Mouse (Mus musculus) limb, embryonic 12.5 days (tissue): ENCODE data around the gene Tanc1. TPM values are rescaled to one million over a fixed set of nuclear protein-coding genes. Genes with fewer than 3 reads are reported as not detected.

Source experiments
- ATAC-seq: fragments of 200-750 bp; cut with Nextera tagmentation; 2 replicates; pipeline ENCODE4 v1.8.0; 2017; ENCODE audit warnings: low read depth, moderate TSS enrichment; ENCODE audit not compliant: insufficient number of reproducible peaks, insufficient read depth, low FRiP score, low TSS enrichment
- H3K27ac ChIP-seq: fragments of 300-500 bp; sonication (generic); 2 replicates; pipeline ENCODE4 v1.5.1; 2016; ENCODE audit warnings: mild to moderate bottlenecking, moderate library complexity
- H3K27me3 ChIP-seq: fragments of 300-500 bp; sonication (generic); 2 replicates; pipeline ENCODE4 v1.6.1; 2016; ENCODE audit warnings: mild to moderate bottlenecking, moderate library complexity
- H3K36me3 ChIP-seq: fragments of 300-500 bp; sonication (generic); 2 replicates; pipeline ENCODE4 v1.6.1; 2016; ENCODE audit warnings: mild to moderate bottlenecking, moderate library complexity
- H3K4me1 ChIP-seq: fragments of 300-500 bp; sonication (generic); replicated peaks from 2 replicates; pipeline ENCODE4 v1.6.1; 2016
- H3K4me2 ChIP-seq: fragments of 300-500 bp; sonication (generic); 2 replicates; pipeline ENCODE4 v1.6.1; 2016; ENCODE audit warnings: mild to moderate bottlenecking, moderate library complexity
- H3K4me3 ChIP-seq: fragments of 300-500 bp; sonication (generic); replicated peaks from 2 replicates; pipeline ENCODE4 v1.5.1; 2016; ENCODE audit warnings: mild to moderate bottlenecking
- H3K9ac ChIP-seq: fragments of 300-500 bp; sonication (generic); replicated peaks from 2 replicates; pipeline ENCODE4 v1.6.1; 2016; ENCODE audit warnings: mild to moderate bottlenecking, moderate library complexity
- H3K9me3 ChIP-seq: fragments of 300-500 bp; sonication (generic); 2 replicates; pipeline ENCODE4 v1.6.1; 2016; ENCODE audit warnings: mild to moderate bottlenecking, moderate library complexity
- WGBS: fragments of 180-500 bp; shearing (Covaris S2); methylation state at CpG from one replicate; pipeline ENCODE4 v1.1.7; 2016; 5-methylcytosine and 5-hydroxymethylcytosine counted together
- polyA plus RNA-seq: library from polyadenylated mRNA; unstranded; fragments of >200 nt; fragmentation: Nextera tagmentation; extraction: Ambion mirVana; gene quantifications from 2 replicates; pipeline ENCODE4 v1.2.1, GENCODE M21; 2016

The Tanc1 gene
- polyA plus RNA-seq, 1 experiment from 2014 or later: 70.6 TPM

DNA sequence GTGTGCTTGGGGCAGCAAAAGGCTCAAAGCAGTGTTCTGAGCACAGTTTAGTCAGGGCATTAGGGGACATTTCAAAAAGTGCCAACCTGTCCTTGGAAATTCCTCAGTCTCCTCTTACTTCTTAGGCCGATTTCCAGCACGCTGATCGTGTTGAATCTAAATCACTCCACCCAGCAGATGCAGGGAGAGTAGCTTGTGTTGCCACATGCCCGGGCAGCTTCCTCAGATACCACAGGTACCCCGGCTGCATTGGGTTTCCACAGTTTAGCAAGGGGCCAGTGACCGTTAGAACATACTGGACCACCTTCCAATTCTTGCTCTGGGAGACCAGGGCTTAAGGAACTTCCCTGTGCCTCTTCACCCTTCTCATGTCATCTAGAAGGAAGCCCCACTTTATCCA is 164.0 kb downstream of the Tanc1 start:
- Histone ChIP-seq H3K4me2 (no peak overlapping the region), H3K27ac (peak overlapping the region; percentile 25; the same call in 1 of the 2 replicates), H3K4me3 (no peak overlapping the region), H3K4me1 (peaks cover 68% of the 10 kb centered on the region), H3K9me3 (no peaks in the 10 kb centered on the region), H3K27me3 (no peaks in the 10 kb centered on the region), H3K36me3 (peaks cover 39% of the 10 kb centered on the region), H3K9ac (no peak overlapping the region)
- 88% methylated on average over 6 of the region's 6 CpGs for WGBS
- no peak for ATAC-seq

DNA sequence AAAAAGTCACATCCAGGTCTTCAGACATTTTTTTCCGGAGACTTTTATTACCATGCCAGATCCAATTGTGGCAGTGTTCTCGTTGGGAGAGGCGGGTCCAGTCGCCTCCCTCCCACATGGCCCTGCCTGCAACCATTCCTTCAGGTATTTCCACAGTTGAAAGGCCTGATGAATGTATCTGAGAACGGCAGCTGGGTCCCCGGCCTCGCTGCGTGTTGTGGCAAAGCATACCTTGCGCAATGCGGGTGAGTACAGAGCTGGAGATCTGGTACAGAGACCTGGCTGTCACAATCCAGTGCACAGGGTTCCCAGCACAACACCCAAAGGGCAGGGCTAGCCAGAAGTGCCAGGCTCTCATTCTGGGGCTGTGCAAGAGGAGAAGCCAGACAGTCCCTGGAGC is 167.5 kb downstream of the Tanc1 start:
- Histone ChIP-seq H3K9me3 (no peaks in the 10 kb centered on the region), H3K27ac (peak overlapping the region; percentile 59), H3K36me3 (peaks cover 47% of the 10 kb centered on the region), H3K4me1 (peaks cover 63% of the 10 kb centered on the region), H3K27me3 (no peaks in the 10 kb centered on the region), H3K9ac (no peak overlapping the region), H3K4me3 (no peak overlapping the region), H3K4me2 (no peak overlapping the region)
- no peak for ATAC-seq
- WGBS: 55% methylated on average over 10 of the region's 10 CpGs

- WGBS: 82% methylated on average over 5 of the region's 5 CpGs
- peaks cover 42% of the 10 kb centered on the region for H3K36me3 ChIP-seq
- no peak overlapping the region for H3K27ac ChIP-seq
Measured at GRCm38 (mm10) chr2:59780240-59780639, 168.4 kb downstream of the Tanc1 start.

DNA sequence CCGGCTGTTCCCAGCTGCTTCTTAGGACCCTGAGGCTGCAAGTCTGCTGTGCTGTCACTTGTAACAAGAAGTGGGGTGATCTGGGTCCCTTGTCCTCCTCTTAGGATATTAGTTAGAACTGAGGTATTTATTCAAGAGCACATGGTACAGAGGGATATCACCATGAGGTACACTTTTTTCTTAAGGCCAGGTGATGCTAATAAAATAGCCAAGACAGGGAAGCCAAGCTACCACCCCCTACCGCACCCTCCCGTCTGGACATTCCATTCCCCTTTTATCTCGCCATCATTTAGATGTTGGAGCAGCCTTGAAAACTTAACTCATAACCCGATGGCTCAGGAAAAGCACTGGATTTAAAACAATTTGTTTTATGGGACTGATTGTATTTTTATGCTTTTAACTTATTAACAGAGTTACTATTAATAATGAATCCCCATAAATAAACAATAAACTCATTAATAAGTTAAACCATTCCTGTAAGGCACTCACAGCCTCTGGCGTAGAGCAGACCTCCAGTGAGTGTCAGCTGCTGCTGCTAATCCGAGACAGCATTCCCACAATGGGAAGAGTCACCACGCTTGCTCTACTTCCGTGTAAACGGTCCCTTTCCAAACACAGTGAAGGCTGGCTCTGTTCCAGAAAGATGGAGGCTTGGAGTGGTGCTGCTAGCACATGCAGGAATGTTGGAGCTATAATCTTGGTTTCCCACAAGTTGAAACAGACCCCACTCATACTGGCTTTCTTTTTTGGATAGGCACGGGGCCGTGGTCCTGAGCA is 171.4 kb downstream of the Tanc1 start:
- 47% methylated on average over 12 of the region's 12 CpGs for WGBS
- Histone ChIP-seq H3K27ac (no peak overlapping the region), H3K4me2 (no peak overlapping the region), H3K4me3 (no peak overlapping the region), H3K27me3 (no peaks in the 10 kb centered on the region), H3K36me3 (peaks cover 57% of the 10 kb centered on the region), H3K4me1 (peaks cover 52% of the 10 kb centered on the region), H3K9me3 (no peaks in the 10 kb centered on the region), H3K9ac (no peak overlapping the region)
- ATAC-seq: no peak

More at GRCm38 (mm10) chr2:59780240-59780639, 168.4 kb downstream of the Tanc1 start:
- peaks cover 64% of the 10 kb centered on the region for H3K4me1 ChIP-seq
- ATAC-seq: no peak
- no peak overlapping the region for H3K4me3 ChIP-seq
- no peaks in the 10 kb centered on the region for H3K27me3 ChIP-seq
- no peaks in the 10 kb centered on the region for H3K9me3 ChIP-seq
- H3K4me2 ChIP-seq: no peak overlapping the region
- no peak overlapping the region for H3K9ac ChIP-seq

GRCm38 (mm10) chr2:59783832-59784627 is 172.2 kb downstream of the Tanc1 start:
- 82% methylated on average over 12 of the region's 12 CpGs for WGBS
- Histone ChIP-seq H3K4me1 (peaks cover 44% of the 10 kb centered on the region), H3K27ac (0 out of 2 replicates have a peak overlapping the region, but pooled peaks have one; percentile 1), H3K9me3 (no peaks in the 10 kb centered on the region), H3K27me3 (no peaks in the 10 kb centered on the region), H3K4me2 (no peak overlapping the region), H3K4me3 (no peak overlapping the region), H3K36me3 (peaks cover 62% of the 10 kb centered on the region), H3K9ac (no peak overlapping the region)
- no peak for ATAC-seq

GRCm38 (mm10) chr2:59784628-59784883 is 172.7 kb downstream of the Tanc1 start:
- H3K4me3 ChIP-seq: no peak overlapping the region
- H3K4me1 ChIP-seq: peaks cover 38% of the 10 kb centered on the region
- H3K27ac ChIP-seq: no peak overlapping the region
- H3K27me3 ChIP-seq: no peaks in the 10 kb centered on the region
- ATAC-seq: no peak
- H3K36me3 ChIP-seq: peaks cover 65% of the 10 kb centered on the region
- WGBS: 78% methylated on average over 6 of the region's 6 CpGs
- H3K9me3 ChIP-seq: no peaks in the 10 kb centered on the region
- no peak overlapping the region for H3K4me2 ChIP-seq
- H3K9ac ChIP-seq: no peak overlapping the region

DNA sequence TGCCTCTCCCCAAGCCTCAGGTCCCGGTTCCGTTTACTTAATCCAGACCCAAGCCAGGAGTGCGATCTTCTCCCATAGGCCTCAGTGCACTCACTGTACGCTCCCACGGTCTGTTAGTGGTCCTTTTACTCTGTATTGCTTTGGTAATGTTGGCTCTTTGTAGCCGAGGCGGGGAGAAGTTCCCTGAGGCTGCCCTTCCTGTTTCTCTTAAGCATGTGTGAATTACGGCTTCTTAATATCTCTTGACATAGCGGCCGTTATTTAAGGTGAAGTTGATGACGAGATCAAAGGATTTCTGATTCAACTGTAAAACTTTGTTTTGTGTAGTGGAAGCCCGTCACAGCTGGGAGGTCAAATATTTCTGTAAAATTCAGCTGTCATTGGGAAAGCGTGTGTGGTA is 173.8 kb downstream of the Tanc1 start:
- H3K9me3 ChIP-seq: no peaks in the 10 kb centered on the region
- H3K4me2 ChIP-seq: no peak overlapping the region
- ATAC-seq: no peak
- peaks cover 35% of the 10 kb centered on the region for H3K4me1 ChIP-seq
- H3K27me3 ChIP-seq: no peaks in the 10 kb centered on the region
- H3K9ac ChIP-seq: no peak overlapping the region
- WGBS: 45% methylated on average over 13 of the region's 13 CpGs
- no peak overlapping the region for H3K4me3 ChIP-seq
- H3K36me3 ChIP-seq: peaks cover 65% of the 10 kb centered on the region
- H3K27ac ChIP-seq: peak overlapping the region; percentile 17; the same call in 1 of the 2 replicates

DNA sequence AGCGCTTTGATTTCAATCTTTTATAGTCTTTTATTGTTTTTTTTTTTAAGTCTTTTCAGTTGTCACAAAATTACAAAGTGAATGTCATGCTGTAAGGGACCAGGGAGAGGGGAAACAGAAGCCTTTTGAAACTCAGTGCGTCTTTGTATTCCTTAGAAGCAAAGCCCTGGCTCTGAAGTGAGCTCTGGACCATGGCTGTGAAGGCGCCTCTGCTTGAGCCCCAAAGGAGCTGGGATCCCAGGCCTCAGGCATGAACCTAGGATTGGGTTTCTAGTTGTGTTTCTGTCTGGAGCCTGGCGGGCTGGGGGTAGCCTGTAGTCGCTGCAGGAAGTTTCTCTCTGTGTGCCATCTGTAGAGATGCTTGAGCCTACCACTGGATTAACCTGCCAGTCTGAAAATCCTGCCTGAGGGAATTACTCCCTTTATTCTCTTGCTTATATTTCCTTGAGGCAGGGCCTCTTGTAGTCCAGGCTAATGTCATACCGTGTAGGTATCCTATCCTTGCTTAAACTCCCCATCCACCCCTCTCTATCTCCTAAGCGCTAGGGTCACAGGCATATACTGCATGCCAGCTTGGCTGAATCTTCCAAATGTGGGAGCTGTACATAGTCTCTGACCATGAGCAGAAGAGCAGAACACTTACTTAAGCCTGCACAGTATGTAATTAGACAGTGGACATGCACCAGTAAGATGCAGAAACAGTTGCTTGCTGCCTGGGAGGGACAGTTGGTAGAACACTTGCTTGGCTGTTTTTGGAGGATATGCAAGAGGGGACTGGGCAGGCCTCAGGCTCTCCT is 177.1 kb downstream of the Tanc1 start:
- Histone ChIP-seq H3K9me3 (no peaks in the 10 kb centered on the region), H3K27ac (peak overlapping the region; percentile 7; the same call in 1 of the 2 replicates), H3K36me3 (peaks cover 82% of the 10 kb centered on the region), H3K27me3 (no peaks in the 10 kb centered on the region), H3K9ac (no peak overlapping the region), H3K4me3 (no peak overlapping the region), H3K4me1 (peaks cover 18% of the 10 kb centered on the region), H3K4me2 (no peak overlapping the region)
- no peak for ATAC-seq
- WGBS: 79% methylated on average over 7 of the region's 7 CpGs

DNA sequence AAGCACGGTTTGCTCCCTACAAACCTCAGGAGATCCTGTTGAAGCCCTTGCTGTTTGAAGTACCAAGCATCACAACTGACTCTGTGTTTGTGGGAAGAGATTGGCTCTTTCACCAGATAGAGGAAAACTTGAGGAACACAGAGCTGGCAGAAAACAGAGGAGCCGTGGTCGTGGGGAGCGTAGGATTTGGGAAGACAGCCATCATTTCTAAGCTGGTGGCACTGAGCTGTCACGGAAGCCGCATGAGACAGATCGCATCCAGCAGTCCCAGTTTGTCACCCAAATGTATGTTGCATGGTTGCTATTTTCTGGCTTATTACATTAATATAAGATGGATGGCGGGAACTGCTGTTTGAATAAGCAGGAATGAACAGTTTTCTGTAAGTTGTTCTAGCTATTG is 179.8 kb downstream of the Tanc1 start:
- no peak overlapping the region for H3K27ac ChIP-seq
- peaks cover 91% of the 10 kb centered on the region for H3K36me3 ChIP-seq
- WGBS: 91% methylated on average over 8 of the region's 8 CpGs

DNA sequence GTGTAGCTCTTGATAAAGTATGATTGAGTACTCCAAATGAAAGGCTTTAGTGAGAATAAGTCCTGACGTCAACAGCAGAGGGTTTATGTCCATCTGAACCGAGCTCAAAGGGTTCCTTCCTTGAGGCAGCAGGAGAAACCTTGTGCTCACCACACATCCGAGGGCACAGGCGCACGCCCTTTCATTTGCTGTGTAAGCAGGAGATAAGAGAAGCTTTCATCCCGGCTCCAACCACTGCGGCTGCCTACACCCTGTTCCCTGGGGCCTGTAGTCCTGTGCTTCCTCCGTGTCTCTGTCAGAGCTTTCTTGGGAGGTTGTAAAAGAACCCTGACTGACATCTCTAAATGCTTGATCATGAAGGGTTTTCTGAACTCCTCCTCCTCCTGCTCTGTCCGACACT is 181.5 kb downstream of the Tanc1 start:
- H3K27me3 ChIP-seq: no peaks in the 10 kb centered on the region
- no peaks in the 10 kb centered on the region for H3K4me1 ChIP-seq
- H3K9me3 ChIP-seq: no peaks in the 10 kb centered on the region
- no peak overlapping the region for H3K4me3 ChIP-seq
- H3K4me2 ChIP-seq: no peak overlapping the region
- no peak overlapping the region for H3K27ac ChIP-seq
- H3K36me3 ChIP-seq: peaks cover 81% of the 10 kb centered on the region
- WGBS: 69% methylated on average over 9 of the region's 9 CpGs
- ATAC-seq: no peak
- no peak overlapping the region for H3K9ac ChIP-seq

More for the DNA sequence above, 179.8 kb downstream of the Tanc1 start:
- H3K27me3 ChIP-seq: no peaks in the 10 kb centered on the region
- H3K4me1 ChIP-seq: no peaks in the 10 kb centered on the region
- no peak for ATAC-seq
- no peak overlapping the region for H3K4me3 ChIP-seq
- no peaks in the 10 kb centered on the region for H3K9me3 ChIP-seq
- no peak overlapping the region for H3K9ac ChIP-seq
- H3K4me2 ChIP-seq: no peak overlapping the region

DNA sequence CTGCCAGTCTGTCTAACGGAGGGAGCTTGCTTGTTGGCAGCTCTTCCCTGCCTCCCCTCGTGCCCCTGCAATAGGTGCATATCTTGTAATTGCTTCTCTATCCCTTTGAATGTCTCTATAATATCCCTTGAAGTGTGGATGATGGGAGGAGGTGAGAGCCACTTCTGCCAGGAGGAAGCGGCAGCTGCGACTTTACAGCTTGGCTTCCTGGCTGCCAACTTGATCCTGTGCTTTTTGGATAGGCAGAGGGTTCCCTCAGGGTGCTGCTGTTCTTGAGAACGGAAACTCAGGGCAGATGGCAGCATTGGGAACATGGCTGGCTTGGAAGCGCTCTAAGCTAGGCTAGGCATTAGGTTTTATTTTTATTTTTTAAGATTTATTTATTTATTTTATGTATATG is 183.0 kb downstream of the Tanc1 start:
- H3K9ac ChIP-seq: no peak overlapping the region
- no peak overlapping the region for H3K4me3 ChIP-seq
- no peaks in the 10 kb centered on the region for H3K4me1 ChIP-seq
- H3K27me3 ChIP-seq: no peaks in the 10 kb centered on the region
- WGBS: 89% methylated on average over 6 of the region's 6 CpGs
- 0 out of 2 replicates have a peak overlapping the region, but pooled peaks have one; percentile 4 for H3K27ac ChIP-seq
- H3K4me2 ChIP-seq: no peak overlapping the region
- no peaks in the 10 kb centered on the region for H3K9me3 ChIP-seq
- ATAC-seq: no peak
- peaks cover 85% of the 10 kb centered on the region for H3K36me3 ChIP-seq
